Mouse (Mus musculus) small intestine, adult 2 months (tissue): ENCODE measurements at regions not wholly inside any gene's neighbourhood (a gene's known extent, or its start where the extent isn't known, plus 50 kb on each side); places are given as distances from the start of the nearest gene placed in this dataset.

Source experiments
- H3K27ac ChIP-seq: fragments of 200-500 bp; 2 replicates; pipeline ENCODE4 v1.5.1; 2012; ENCODE audit warnings: low read depth, low read length, control low read depth, inconsistent platforms; ENCODE audit not compliant: insufficient read depth
- H3K27me3 ChIP-seq: fragments of 200-500 bp; 2 replicates; pipeline ENCODE4 v1.6.1; 2012; ENCODE audit warnings: mild to moderate bottlenecking, moderate library complexity, low read length, inconsistent platforms; ENCODE audit not compliant: control insufficient read depth, insufficient read depth
- H3K36me3 ChIP-seq: fragments of 200-500 bp; 2 replicates; pipeline ENCODE4 v1.6.1; 2012; ENCODE audit warnings: mild to moderate bottlenecking, low read length, control low read depth, inconsistent platforms; ENCODE audit not compliant: control insufficient read depth, insufficient read depth
- H3K4me1 ChIP-seq: fragments of 200-500 bp; 2 replicates; pipeline ENCODE4 v1.6.1; 2012; ENCODE audit warnings: low read length, inconsistent platforms, mixed read lengths; ENCODE audit not compliant: control insufficient read depth, insufficient read depth, insufficient read length
- H3K4me3 ChIP-seq: fragments of 200-500 bp; 2 replicates; pipeline ENCODE4 v1.5.1; 2012; ENCODE audit warnings: low read depth, mild to moderate bottlenecking, control low read depth, inconsistent platforms, low read length, moderate library complexity
- CTCF ChIP-seq: fragments of 200-500 bp; IDR thresholded peaks from 2 replicates; pipeline ENCODE4 v1.5.1; 2012; ENCODE audit warnings: low read depth, mild to moderate bottlenecking, control low read depth, inconsistent platforms, low read length, moderate library complexity, mixed read lengths; ENCODE audit not compliant: insufficient replicate concordance, insufficient read length; ENCODE audit errors: extremely low read depth
- POLR2A ChIP-seq: fragments of 200-500 bp; IDR thresholded peaks from 2 replicates; pipeline ENCODE4 v1.6.1; 2012; ENCODE audit warnings: low read depth, mild to moderate bottlenecking, control low read depth, inconsistent platforms, low read length, moderate library complexity
- WGBS: fragments of 180-500 bp; shearing (Covaris S2); methylation state at CpG from one replicate; pipeline ENCODE4 v1.1.7; 2018; 5-methylcytosine and 5-hydroxymethylcytosine counted together

- Histone ChIP-seq H3K36me3 (no peaks in the 10 kb centered on the region), H3K4me3 (no peak overlapping the region), H3K27ac (no peak overlapping the region), H3K27me3 (no peaks in the 10 kb centered on the region), H3K4me1 (no peaks in the 10 kb centered on the region)
- 49% methylated on average over 3 of the region's 3 CpGs for WGBS
- no peak for TF ChIP-seq POLR2A
- no peak for TF ChIP-seq CTCF
Observed at GRCm38 (mm10) chr3:8123141-8123540, 1486.7 kb downstream of the Zfp704 start.

GRCm38 (mm10) chr3:8098291-8098690, 1478.0 kb upstream of the 1700008P02Rik start:
- H3K27me3 ChIP-seq = no peaks in the 10 kb centered on the region
- H3K27ac ChIP-seq = no peak overlapping the region
- no peak overlapping the region for H3K4me3 ChIP-seq
- no peaks in the 10 kb centered on the region for H3K4me1 ChIP-seq
- no peaks in the 10 kb centered on the region for H3K36me3 ChIP-seq
- TF ChIP-seq POLR2A (no peak), CTCF (no peak)
- WGBS = 64% methylated on average over 1 of the region's 1 CpGs

- 39% methylated on average over 2 of the region's 2 CpGs for WGBS
- H3K4me1 ChIP-seq = no peaks in the 10 kb centered on the region
- TF ChIP-seq POLR2A (no peak), CTCF (no peak)
- H3K27ac ChIP-seq = no peak overlapping the region
- H3K4me3 ChIP-seq = no peak overlapping the region
- no peaks in the 10 kb centered on the region for H3K36me3 ChIP-seq
- H3K27me3 ChIP-seq = no peaks in the 10 kb centered on the region
Observed at GRCm38 (mm10) chr3:8084749-8085148, 1464.5 kb upstream of the 1700008P02Rik start.

- H3K4me1 ChIP-seq = no peaks in the 10 kb centered on the region
- TF ChIP-seq CTCF (no peak), POLR2A (no peak)
- no peak overlapping the region for H3K4me3 ChIP-seq
- no peak overlapping the region for H3K27ac ChIP-seq
- H3K27me3 ChIP-seq = no peaks in the 10 kb centered on the region
- H3K36me3 ChIP-seq = no peaks in the 10 kb centered on the region
Observed at GRCm38 (mm10) chr3:8053711-8054110, 1433.5 kb upstream of the 1700008P02Rik start.

- H3K4me3 ChIP-seq = no peak overlapping the region
- no peaks in the 10 kb centered on the region for H3K36me3 ChIP-seq
- TF ChIP-seq POLR2A (no peak), CTCF (no peak)
- H3K27ac ChIP-seq = no peak overlapping the region
- no peaks in the 10 kb centered on the region for H3K4me1 ChIP-seq
- WGBS = 83% methylated on average over 4 of the region's 4 CpGs
- H3K27me3 ChIP-seq = no peaks in the 10 kb centered on the region
Observed at GRCm38 (mm10) chr3:8051167-8051566, 1430.9 kb upstream of the 1700008P02Rik start.

GRCm38 (mm10) chr3:8049706-8050105, 1429.5 kb upstream of the 1700008P02Rik start:
- no peaks in the 10 kb centered on the region for H3K4me1 ChIP-seq
- 62% methylated on average over 1 of the region's 1 CpGs for WGBS

GRCm38 (mm10) chr3:8046348-8046747, 1426.1 kb upstream of the 1700008P02Rik start:
- Histone ChIP-seq H3K36me3 (no peaks in the 10 kb centered on the region), H3K27ac (no peak overlapping the region), H3K4me1 (no peaks in the 10 kb centered on the region), H3K27me3 (no peaks in the 10 kb centered on the region), H3K4me3 (no peak overlapping the region)
- TF ChIP-seq POLR2A (no peak), CTCF (no peak)
- WGBS = 47% methylated on average over 3 of the region's 3 CpGs

More at GRCm38 (mm10) chr3:8049706-8050105, 1429.5 kb upstream of the 1700008P02Rik start:
- no peak for TF ChIP-seq POLR2A
- TF ChIP-seq CTCF = no peak
- no peak overlapping the region for H3K4me3 ChIP-seq
- H3K27ac ChIP-seq = no peak overlapping the region
- H3K27me3 ChIP-seq = no peaks in the 10 kb centered on the region
- H3K36me3 ChIP-seq = no peaks in the 10 kb centered on the region

- Histone ChIP-seq H3K4me3 (no peak overlapping the region), H3K36me3 (no peaks in the 10 kb centered on the region), H3K4me1 (no peaks in the 10 kb centered on the region), H3K27ac (no peak overlapping the region), H3K27me3 (no peaks in the 10 kb centered on the region)
- WGBS = 63% methylated on average over 1 of the region's 1 CpGs
- TF ChIP-seq POLR2A (no peak), CTCF (no peak)
Observed at GRCm38 (mm10) chr3:8036697-8037096, 1416.5 kb upstream of the 1700008P02Rik start.
